Mouse (Mus musculus) common myeloid progenitor, adult 5-6 weeks (primary cell): ENCODE measurements around the gene Brpf1. TPM values are rescaled to one million over a fixed set of nuclear protein-coding genes. Genes with fewer than 3 reads are reported as not detected.
A peak's percentile ranks its signal among the peaks of the same experiment; 100 is the strongest.

Experiments used
- ATAC-seq: replicated peaks from 2 replicates; pipeline ENCODE4 v1.8.0; 2016; ENCODE audit warnings: low read depth, mild to moderate bottlenecking, moderate TSS enrichment, inconsistent platforms; ENCODE audit not compliant: poor library complexity, severe bottlenecking
- total RNA-seq: library from RNA; stranded (forward); fragments of 200-1000, 187-1606 nt; gene quantifications from 2 replicates; pipeline ENCODE4 v1.2.3, GENCODE M21; 2017

The Brpf1 gene
- total RNA-seq = 27.5 and 35.7 TPM in 2 replicates

DNA sequence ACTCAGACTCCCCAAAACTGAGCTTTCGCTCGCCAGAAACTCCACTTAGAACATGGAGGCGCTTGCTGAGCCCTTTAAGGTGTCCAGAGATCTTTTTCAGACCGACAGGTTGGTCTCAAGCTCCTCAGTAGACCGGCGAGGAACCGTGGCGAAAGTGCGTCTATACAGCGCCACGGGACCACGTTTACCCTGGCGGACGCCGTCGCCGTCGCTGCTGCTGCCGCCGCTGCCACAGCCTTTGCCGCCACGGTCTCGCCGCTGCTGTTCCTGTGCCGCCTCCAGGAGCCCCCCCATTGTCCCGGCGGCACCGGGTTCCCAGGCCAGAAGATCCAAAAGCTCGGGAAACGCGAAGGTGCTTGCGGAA lies at the start of gene Brpf1:
Gene Brpf1, plus strand, starts transcription at position 152 of the 364 bp plus-strand sequence.
- ATAC-seq = peak; percentile 27

DNA sequence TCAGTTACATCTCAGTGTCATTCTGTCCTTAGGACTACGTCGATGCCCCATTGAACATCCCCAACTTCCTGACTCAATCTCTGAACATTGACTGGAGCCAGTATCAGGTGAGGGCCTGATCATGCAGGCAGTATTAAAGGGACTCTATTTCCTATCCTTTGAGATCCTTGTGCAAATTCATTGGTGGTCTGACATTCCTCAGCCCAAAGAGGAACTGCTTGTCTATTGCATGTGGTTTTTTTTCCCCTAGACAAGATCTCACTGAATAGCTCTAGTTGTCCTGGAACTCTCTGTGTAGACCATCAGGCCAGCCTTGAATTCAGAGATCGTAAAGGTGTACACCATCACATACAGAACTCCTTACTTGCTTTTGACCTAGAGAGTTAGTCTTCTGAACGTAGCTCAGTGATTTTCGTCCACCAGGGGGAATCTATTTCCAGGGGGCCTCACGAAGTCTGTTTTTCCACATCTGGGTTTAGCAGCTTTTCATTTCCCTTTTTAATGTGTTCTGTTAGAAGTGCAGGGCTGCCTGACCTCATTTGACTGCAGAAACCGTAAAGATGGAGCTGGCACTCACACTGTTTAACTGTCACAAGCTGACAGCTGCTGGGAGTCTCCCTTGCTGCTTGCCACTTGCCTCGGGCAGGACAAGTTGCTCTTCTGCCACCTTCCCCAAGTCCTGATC lies 45.6 kb upstream of the Brpf1 start:
- peak; percentile 75 for ATAC-seq

GRCm38 (mm10) chr6:113263531-113263930 lies 43.4 kb upstream of the Brpf1 start:
- ATAC-seq = no peak

DNA sequence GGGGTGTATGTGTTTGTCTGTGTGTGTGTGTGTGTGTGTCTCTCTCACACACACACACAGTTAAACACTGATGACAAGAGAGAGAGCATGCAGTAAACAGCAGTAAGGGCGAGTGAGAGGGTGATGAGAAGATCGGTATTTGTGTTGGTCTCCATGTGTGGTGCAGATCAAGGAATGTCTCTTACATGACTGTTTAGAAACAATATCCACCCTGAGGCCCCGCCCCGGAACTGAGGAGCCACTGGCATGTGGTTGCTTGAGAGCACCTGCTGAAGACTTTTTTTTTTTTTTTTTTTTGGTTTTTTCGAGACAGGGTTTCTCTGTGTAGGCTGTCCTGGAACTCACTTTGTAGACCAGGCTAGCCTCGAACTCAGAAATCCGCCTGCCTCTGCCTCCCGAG lies 42.5 kb upstream of the Brpf1 start:
- ATAC-seq = no peak

- no peak for ATAC-seq
These were observed 39.8 kb upstream of the Brpf1 start for GRCm38 (mm10) chr6:113266996-113267655.

DNA sequence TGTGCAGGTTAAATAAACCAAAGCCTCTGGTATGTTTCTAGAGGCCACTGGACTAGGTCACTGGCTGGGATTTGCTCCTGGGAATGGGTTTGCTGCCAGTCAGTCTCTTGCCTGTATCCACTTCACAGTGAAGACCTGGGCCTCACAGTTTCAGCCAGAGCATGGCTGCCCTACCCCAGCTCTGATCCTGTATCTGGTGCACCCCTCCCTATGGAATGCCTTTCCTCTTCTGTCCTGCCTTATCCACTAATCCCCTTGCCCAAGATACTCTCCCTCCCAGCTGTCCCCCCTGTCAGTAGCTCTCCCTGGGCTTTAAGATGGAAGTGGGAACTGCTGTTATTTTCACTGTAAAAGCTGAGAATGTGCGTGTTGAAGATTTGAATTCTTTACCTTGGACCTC lies 38.9 kb upstream of the Brpf1 start:
- no peak for ATAC-seq

GRCm38 (mm10) chr6:113272365-113272764 lies 34.6 kb upstream of the Brpf1 start:
- no peak for ATAC-seq

DNA sequence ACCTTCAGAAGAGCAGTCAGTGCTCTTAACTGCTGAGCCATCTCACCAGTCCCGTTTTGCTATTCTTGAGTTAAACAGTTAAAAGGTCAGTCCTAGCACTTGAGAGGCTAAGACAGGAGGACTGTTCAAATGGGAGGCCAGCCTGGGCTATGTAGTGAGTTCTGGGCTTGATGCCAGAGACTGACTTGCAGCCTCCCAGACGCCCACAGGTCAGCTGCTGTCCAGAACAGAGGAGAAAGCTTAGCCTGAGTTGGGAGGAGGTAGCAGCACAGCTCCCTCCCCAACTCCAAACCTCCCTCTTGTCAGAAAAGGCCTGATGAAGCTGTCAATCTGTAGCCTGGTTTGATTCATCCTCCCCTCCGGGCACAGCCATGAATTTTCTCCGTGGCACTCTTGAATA lies 30.1 kb upstream of the Brpf1 start:
- no peak for ATAC-seq

GRCm38 (mm10) chr6:113281676-113282075 lies 25.3 kb upstream of the Brpf1 start:
- ATAC-seq = peak; percentile 13; the same call in 1 of the 2 replicates

DNA sequence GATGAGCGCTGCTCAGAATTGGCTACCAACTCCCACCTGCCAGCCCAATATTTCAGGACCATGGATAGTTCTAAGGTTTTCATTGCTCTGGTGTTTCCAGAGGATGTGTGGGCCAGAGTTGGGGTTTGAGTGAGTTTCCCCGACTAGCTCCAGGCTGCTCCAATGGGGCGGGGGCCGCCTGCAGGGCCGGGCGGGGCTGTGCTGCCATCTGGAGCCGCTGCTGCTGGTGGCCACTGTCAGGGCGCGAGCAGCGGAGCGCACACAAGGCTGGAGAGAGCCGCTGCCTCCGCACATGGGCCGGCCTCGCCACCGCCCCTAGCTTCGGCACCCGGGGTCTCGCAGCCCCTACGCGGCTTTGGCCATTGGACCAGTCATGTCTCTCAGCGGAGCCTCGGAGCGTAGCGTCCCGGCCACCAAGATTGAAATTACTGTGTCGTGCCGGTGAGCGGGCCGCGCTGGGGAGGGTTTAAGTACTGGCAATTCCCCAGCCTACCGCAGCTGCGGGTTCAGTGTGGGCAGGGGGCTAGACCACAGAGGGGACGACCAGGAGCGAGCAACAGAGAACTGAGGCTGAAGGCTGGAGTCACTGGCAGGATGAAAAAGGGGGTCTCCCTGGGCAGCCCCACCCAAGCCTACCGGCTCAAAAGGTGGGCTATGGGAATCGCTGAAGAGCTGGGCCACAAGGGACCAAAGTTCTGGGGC lies 24.7 kb upstream of the Brpf1 start, which contains the start of gene Cpne9:
Gene Cpne9, plus strand, starts transcription at position 207 of the 702 bp plus-strand sequence.
- peak; percentile 40 for ATAC-seq

DNA sequence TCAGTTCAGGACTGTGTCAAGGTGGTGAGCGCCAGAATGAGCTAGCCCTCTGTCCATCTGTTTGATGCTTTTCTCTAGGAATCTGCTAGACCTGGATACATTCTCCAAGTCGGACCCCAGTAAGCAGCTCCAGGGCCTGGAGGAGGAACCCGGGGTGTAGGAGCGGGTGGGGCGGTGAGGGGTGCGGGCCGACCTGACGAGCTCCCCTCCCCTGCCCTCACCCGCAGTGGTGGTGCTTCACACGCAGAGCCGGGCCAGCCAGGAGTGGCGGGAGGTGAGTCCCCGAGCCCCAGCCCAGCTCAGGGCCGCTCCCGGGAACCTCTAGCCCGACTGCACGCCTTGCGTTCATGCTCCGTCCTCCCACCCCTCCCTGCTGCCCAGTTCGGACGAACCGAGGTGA lies 24.0 kb upstream of the Brpf1 start:
- no peak for ATAC-seq

- 0 out of 2 replicates have a peak, but pooled peaks have one; percentile 15 for ATAC-seq
These were observed 23.4 kb upstream of the Brpf1 start for GRCm38 (mm10) chr6:113283500-113283899.

- ATAC-seq = peak; percentile 57
These were observed 22.0 kb upstream of the Brpf1 start for GRCm38 (mm10) chr6:113284931-113285330.

GRCm38 (mm10) chr6:113286316-113286715 lies 20.6 kb upstream of the Brpf1 start:
- ATAC-seq = no peak

DNA sequence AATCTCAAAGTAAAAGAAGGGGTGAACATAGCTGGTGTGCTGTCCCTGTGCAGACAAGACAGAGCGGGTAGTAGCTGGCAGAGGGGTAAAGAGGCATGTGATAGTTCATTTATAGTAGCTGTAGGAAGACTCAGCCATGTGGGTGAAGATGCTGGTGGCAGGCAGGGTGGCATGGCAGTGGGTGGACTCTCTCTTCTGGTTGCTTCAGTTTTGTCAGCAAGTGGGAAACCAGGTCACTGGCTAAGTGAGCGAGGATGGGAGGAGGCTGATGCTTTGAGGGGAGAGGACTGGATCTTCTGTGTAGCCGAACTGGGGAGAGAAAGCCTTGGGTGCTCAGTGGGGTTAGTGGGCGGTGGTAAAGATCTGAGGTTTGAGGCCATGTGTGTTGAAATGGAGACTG lies 19.7 kb upstream of the Brpf1 start:
- ATAC-seq = no peak

- no peak for ATAC-seq
These were observed 17.6 kb upstream of the Brpf1 start for GRCm38 (mm10) chr6:113289346-113289745.

DNA sequence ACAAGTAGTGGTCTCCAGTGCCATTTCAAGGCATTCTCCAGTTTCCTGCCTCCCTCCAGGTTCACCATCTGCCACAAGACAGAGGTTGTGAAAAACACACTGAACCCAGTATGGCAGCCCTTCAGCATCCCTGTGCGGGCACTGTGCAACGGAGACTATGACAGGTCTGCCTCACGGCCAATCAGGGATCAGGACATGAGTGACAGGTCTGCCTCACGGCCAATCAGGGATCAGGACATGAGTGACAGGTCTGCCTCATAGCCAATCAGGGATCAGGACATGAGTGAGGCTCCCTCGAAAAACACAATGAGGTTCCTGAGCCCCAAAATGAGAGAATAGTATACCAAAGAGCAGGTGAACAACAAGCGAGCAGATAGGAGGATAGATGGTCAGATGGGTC lies 16.6 kb upstream of the Brpf1 start:
- ATAC-seq = no peak

GRCm38 (mm10) chr6:113292938-113293337 lies 14.0 kb upstream of the Brpf1 start:
- no peak for ATAC-seq

GRCm38 (mm10) chr6:113296046-113296445 lies 10.9 kb upstream of the Brpf1 start:
- no peak for ATAC-seq

- ATAC-seq = no peak
These were observed 10.3 kb upstream of the Brpf1 start for GRCm38 (mm10) chr6:113296639-113297038.

DNA sequence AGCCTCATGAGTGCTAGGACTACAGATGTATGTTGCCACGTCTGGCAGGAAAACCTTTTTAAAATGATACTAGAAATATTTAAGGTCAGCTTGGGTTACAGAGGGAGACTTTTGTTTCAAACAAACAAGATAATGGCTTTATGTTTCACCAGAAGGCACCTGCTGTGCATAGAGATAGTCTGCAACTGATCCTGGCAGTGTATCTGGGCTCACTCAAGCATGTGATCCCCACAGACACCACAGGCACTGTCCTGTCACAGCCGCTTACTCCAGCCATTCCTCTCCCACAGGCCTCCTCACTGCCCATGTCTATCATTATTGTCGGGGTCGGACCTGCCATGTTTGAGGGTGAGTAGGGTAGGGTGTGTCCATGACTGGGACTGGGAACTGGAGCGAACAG lies 5.6 kb upstream of the Brpf1 start:
- ATAC-seq = no peak
